Mouse (Mus musculus) liver, embryonic 11.5 days (tissue): ENCODE data around the gene Kctd5. TPM values are rescaled to one million over a fixed set of nuclear protein-coding genes. Genes with fewer than 3 reads are reported as not detected.

Experiments
- ATAC-seq: fragments of 200-750 bp; cut with Nextera tagmentation; replicated peaks from 2 replicates; pipeline ENCODE4 v1.8.0; 2017; ENCODE audit warnings: moderate number of reproducible peaks, mild to moderate bottlenecking, moderate TSS enrichment, moderate library complexity; ENCODE audit not compliant: low FRiP score
- DNase-seq: peaks from one replicate; pipeline ENCODE4 v3.0.0-alpha.2; 2017; ENCODE audit warnings: low spot score
- H3K27ac ChIP-seq: fragments of 300-500 bp; sonication (generic); 2 replicates; pipeline ENCODE4 v1.5.1; 2014; ENCODE audit warnings: mild to moderate bottlenecking, low read depth, low read length, control low read depth
- H3K27me3 ChIP-seq: fragments of 300-500 bp; sonication (generic); replicated peaks from 2 replicates; pipeline ENCODE4 v1.6.1; 2014; ENCODE audit warnings: low read length, mixed read lengths; ENCODE audit not compliant: control insufficient read depth, insufficient read depth
- H3K36me3 ChIP-seq: fragments of 300-500 bp; sonication (generic); 2 replicates; pipeline ENCODE4 v1.6.1; 2014; ENCODE audit warnings: mild to moderate bottlenecking, low read length, moderate library complexity, mixed read lengths; ENCODE audit not compliant: control insufficient read depth, insufficient read depth
- H3K4me1 ChIP-seq: fragments of 300-500 bp; sonication (generic); replicated peaks from 2 replicates; pipeline ENCODE4 v1.6.1; 2014; ENCODE audit warnings: low read length, mixed read lengths; ENCODE audit not compliant: control insufficient read depth, insufficient read depth
- H3K4me2 ChIP-seq: fragments of 300-500 bp; sonication (generic); 2 replicates; pipeline ENCODE4 v1.6.1; 2014; ENCODE audit warnings: mild to moderate bottlenecking, control low read depth, moderate library complexity
- H3K4me3 ChIP-seq: fragments of 300-500 bp; sonication (generic); 2 replicates; pipeline ENCODE4 v1.5.1; 2014; ENCODE audit warnings: low read depth, low read length, control low read depth
- H3K9ac ChIP-seq: fragments of 300-500 bp; sonication (generic); 2 replicates; pipeline ENCODE4 v1.6.1; 2014; ENCODE audit warnings: low read depth, low read length, control low read depth
- H3K9me3 ChIP-seq: fragments of 300-500 bp; sonication (generic); 2 replicates; pipeline ENCODE4 v1.6.1; 2016; ENCODE audit warnings: low read length, inconsistent platforms, mixed read lengths; ENCODE audit not compliant: control insufficient read depth
- WGBS: fragments of 180-500 bp; shearing (Covaris S2); extraction: QIAGEN DNeasy Blood & Tissue Kit; methylation state at CpG from one replicate; pipeline ENCODE4 v1.1.7; 2014; 5-methylcytosine and 5-hydroxymethylcytosine counted together
- polyA plus RNA-seq: library from polyadenylated mRNA; unstranded; fragments of >200 nt; fragmentation: Nextera tagmentation; extraction: Ambion mirVana; gene quantifications from 2 replicates; pipeline ENCODE4 v1.2.1, GENCODE M21; 2014

Gene Kctd5
- polyA plus RNA-seq, 1 experiment from 2014 or later: 43.0 TPM

DNA sequence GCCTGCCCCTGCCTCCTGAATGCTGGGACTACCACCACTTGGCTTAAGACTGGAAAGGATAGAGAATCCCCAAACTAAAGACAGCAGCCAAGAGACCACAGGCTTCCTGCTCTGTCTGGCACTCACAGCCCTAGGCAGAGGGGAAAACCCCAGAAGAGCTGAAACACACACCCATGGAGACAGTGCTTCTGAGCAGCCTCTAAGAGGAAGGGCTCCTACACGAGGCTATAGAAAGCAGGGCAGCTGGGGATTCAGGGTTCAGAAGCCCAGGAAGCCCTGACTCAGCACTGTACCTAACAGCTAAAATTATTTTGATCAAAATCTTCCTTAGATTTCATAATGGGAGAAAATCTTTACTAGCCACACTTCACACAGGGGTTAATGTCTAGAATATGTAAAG, 11.3 kb upstream of the Kctd5 start:
- Histone ChIP-seq H3K9ac (no peak overlapping the region), H3K36me3 (peaks cover 17% of the 10 kb centered on the region), H3K27me3 (no peaks in the 10 kb centered on the region), H3K4me1 (no peaks in the 10 kb centered on the region), H3K9me3 (no peaks in the 10 kb centered on the region), H3K27ac (no peak overlapping the region), H3K4me2 (no peak overlapping the region), H3K4me3 (no peak overlapping the region)
- no peak for ATAC-seq
- 40% methylated on average over 1 of the region's 1 CpGs for whole genome bisulfite sequencing
- no peak for DNase-seq

DNA sequence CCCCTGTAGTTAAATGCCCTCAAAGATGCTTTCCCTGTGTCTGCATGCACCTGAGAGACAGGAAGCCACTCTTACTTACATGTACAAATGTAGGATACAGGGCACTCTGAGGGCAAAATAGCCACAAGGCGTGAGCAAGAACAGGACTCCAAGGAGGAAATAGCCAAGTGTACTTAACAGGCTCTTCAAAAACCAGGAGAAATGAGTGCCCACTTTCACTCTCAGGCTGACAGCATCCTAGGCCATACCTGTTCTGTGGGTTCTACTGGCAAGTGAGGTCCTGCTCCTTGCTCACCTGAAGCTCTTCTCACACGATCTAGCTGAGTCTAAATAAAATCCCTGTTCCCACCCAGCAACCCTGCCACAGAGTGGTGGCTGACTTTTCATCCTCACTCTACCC, 3.8 kb upstream of the Kctd5 start:
- H3K9ac ChIP-seq: no peak overlapping the region
- H3K4me3 ChIP-seq: no peak overlapping the region
- H3K4me1 ChIP-seq: peaks cover 2% of the 10 kb centered on the region
- H3K27ac ChIP-seq: no peak overlapping the region
- DNase-seq (no peak), ATAC-seq (no peak)
- H3K4me2 ChIP-seq: no peak overlapping the region
- no peaks in the 10 kb centered on the region for H3K9me3 ChIP-seq
- H3K27me3 ChIP-seq: no peaks in the 10 kb centered on the region
- WGBS: 78% methylated on average over 2 of the region's 2 CpGs
- H3K36me3 ChIP-seq: peaks cover 26% of the 10 kb centered on the region

DNA sequence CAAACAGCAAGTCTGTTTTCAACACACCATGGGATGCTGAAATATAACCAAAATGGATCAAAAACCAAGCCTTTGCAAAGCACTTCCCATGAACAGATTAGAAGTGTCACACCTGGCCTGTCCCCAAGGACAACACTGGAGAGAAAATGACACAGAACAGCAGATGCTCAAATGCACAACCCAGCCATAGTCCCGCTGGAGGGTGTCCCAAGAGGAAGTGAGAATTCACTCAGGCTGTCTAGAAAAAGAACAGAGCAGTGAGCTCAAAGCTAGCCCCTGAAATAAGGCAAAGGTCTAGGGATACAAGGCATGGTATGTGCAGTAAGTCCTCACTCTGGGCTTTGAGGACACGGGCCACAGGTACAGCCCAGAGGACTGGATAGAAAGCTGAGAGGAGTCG, 3.8 kb downstream of the Kctd5 start:
- no peak overlapping the region for H3K27ac ChIP-seq
- no peak overlapping the region for H3K9ac ChIP-seq
- no peaks in the 10 kb centered on the region for H3K27me3 ChIP-seq
- H3K4me2 ChIP-seq: no peak overlapping the region
- peaks cover 6% of the 10 kb centered on the region; the same call in 1 of the 2 replicates for H3K36me3 ChIP-seq
- WGBS: 85% methylated on average over 3 of the region's 3 CpGs
- no peak overlapping the region for H3K4me3 ChIP-seq
- ATAC-seq (no peak), DNase-seq (no peak)
- H3K9me3 ChIP-seq: no peaks in the 10 kb centered on the region
- peaks cover 7% of the 10 kb centered on the region for H3K4me1 ChIP-seq

GRCm38 (mm10) chr17:24068271-24068670, 5.0 kb downstream of the Kctd5 start:
- Histone ChIP-seq H3K9ac (no peak overlapping the region), H3K36me3 (peaks cover 6% of the 10 kb centered on the region; the same call in 1 of the 2 replicates), H3K27me3 (no peaks in the 10 kb centered on the region), H3K4me1 (peaks cover 7% of the 10 kb centered on the region), H3K4me3 (no peak overlapping the region), H3K27ac (no peak overlapping the region), H3K9me3 (no peaks in the 10 kb centered on the region), H3K4me2 (no peak overlapping the region)
- ATAC-seq (no peak), DNase-seq (no peak)
- WGBS: 89% methylated on average over 5 of the region's 5 CpGs

GRCm38 (mm10) chr17:24062459-24063155, 10.7 kb downstream of the Kctd5 start:
- Histone ChIP-seq H3K9me3 (no peaks in the 10 kb centered on the region), H3K4me3 (no peak overlapping the region), H3K9ac (no peak overlapping the region), H3K4me1 (no peaks in the 10 kb centered on the region), H3K27ac (no peak overlapping the region), H3K4me2 (no peak overlapping the region), H3K27me3 (no peaks in the 10 kb centered on the region), H3K36me3 (peaks cover 15% of the 10 kb centered on the region; the same call in 1 of the 2 replicates)
- WGBS: 82% methylated on average over 4 of the region's 4 CpGs
- DNase-seq (no peak), ATAC-seq (no peak)

- Histone ChIP-seq H3K27me3 (no peaks in the 10 kb centered on the region), H3K9me3 (no peaks in the 10 kb centered on the region), H3K36me3 (peaks cover 39% of the 10 kb centered on the region; the same call in 1 of the 2 replicates), H3K4me3 (no peak overlapping the region), H3K4me2 (no peak overlapping the region), H3K9ac (no peak overlapping the region), H3K27ac (no peak overlapping the region), H3K4me1 (no peaks in the 10 kb centered on the region)
- DNase-seq (no peak), ATAC-seq (no peak)
- WGBS: 89% methylated on average over 5 of the region's 5 CpGs
Observed at GRCm38 (mm10) chr17:24057730-24058245, 15.5 kb downstream of the Kctd5 start.

DNA sequence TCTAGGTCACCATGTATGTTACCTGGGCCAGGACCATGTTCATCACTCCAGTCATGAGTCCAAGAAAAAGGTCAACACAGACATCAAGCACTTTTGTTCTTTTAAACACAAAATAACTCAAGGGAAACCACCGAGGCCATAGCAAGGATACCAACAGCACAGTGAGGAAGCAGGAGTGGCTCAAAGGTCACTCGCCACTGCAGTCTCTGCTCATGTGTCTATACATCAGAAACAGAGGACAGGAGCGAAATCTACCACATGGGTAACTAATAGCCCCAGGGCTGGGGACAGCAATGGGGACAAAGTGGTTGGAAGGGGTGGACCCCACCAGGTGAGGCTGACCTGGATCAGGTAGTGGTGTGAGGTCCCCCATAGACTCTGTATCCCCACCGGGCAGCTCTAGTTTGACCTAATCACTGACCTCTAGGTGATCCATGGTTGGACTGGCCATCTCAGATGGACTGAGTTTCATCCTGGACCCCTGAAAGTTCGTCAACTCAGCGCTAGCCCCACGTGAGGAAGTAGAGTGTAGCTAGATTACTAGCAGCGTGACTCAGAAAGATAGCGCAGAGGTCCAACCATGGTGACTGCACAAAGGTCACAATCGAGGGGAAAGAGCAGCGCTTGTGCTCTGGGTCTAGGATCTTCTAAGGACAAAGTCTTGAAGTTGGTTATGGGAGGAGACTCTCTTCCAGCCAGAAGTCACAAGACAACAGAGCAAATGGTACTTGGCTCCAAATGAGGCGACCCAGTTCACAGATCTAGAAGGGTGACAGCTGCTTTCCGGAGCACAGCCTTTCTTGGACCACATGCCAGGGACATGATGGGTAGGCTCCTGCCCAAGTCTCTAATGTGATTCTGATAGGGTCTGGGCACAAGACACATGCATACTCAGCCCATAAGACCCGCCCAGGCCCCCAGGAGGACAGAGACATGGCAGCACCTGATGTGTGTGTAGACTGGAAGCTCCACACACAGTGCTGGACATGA, 16.4 kb downstream of the Kctd5 start:
- no peak overlapping the region for H3K4me2 ChIP-seq
- H3K9ac ChIP-seq: no peak overlapping the region
- ATAC-seq (no peak), DNase-seq (no peak)
- no peaks in the 10 kb centered on the region for H3K27me3 ChIP-seq
- H3K27ac ChIP-seq: no peak overlapping the region
- no peak overlapping the region for H3K4me3 ChIP-seq
- no peaks in the 10 kb centered on the region for H3K9me3 ChIP-seq
- peaks cover 38% of the 10 kb centered on the region; the same call in 1 of the 2 replicates for H3K36me3 ChIP-seq
- WGBS: 87% methylated on average over 14 of the region's 14 CpGs
- no peaks in the 10 kb centered on the region for H3K4me1 ChIP-seq

DNA sequence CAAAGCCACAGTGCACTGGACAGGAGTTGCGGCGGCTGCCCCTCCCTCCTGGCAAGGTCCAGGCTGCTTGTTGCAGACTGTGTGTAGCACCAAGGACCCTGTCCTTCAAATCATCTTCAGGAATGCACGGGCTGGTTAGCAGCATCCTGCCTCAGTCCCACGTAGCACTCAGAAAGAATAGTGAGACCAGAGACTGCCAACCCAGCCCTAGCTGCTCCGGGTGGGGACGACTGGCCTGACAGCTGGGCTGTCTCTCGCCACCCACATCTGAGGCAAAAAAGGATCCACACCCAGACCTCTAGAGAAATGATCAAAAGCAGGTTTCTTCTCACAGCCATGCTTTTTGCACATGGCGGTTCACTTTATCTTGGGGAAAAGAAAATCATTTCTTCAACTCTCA, 24.3 kb downstream of the Kctd5 start:
- H3K36me3 ChIP-seq: peaks cover 18% of the 10 kb centered on the region; the same call in 1 of the 2 replicates
- WGBS: 91% methylated on average over 8 of the region's 8 CpGs

More for the DNA sequence above, 24.3 kb downstream of the Kctd5 start:
- Histone ChIP-seq H3K4me3 (no peak overlapping the region), H3K9ac (no peak overlapping the region), H3K27ac (no peak overlapping the region), H3K27me3 (no peaks in the 10 kb centered on the region), H3K4me2 (no peak overlapping the region), H3K4me1 (no peaks in the 10 kb centered on the region; the same call in 1 of the 2 replicates), H3K9me3 (no peaks in the 10 kb centered on the region)
- DNase-seq: no peak
- ATAC-seq: no peak
